Mouse (Mus musculus) megakaryocyte-erythroid progenitor cell, adult 5-6 weeks (primary cell): ENCODE measurements around the gene Fgfr2. TPM values are rescaled to one million over a fixed set of nuclear protein-coding genes. Genes with fewer than 3 reads are reported as not detected.
A peak's percentile ranks its signal among the peaks of the same experiment; 100 is the strongest.

Source experiments
- ATAC-seq: replicated peaks from 2 replicates; pipeline ENCODE4 v1.8.0; 2016; ENCODE audit warnings: mild to moderate bottlenecking, inconsistent platforms; ENCODE audit not compliant: severe bottlenecking, poor library complexity, low FRiP score, low TSS enrichment
- total RNA-seq, 2 experiments: library from RNA; stranded (forward) in 1 of 2; stranded (reverse) in 1 of 2; fragments of 200-1000, 215-1000 nt in 1 of 2; fragments of >200 nt in 1 of 2; fragmentation: Nextera tagmentation in 1 of 2; gene quantifications; 2 replicates each; pipeline ENCODE4 v1.2.3; 2014 to 2017

The Fgfr2 gene
- total RNA-seq, 2 experiments from 2014 or later = not detected

DNA sequence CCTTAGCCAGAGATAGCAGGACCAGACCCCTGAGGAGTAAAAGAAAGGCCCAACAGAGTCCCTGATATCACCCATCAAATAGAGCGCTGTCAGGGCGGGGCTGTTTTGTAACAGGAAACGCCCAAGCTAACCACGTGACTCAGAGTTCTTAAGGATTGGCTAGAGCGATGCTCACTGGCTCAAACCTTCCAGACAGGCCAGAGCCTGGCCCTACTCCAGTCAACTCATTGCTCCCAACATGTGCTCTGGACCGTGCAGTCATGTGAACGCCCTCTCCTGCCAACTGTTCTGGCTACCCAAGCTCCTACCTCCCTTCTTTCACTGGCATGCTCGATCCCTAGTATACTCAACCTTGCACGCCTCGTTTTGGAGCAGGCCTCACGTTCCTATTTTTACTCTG lies 399.2 kb downstream of the Fgfr2 start:
- ATAC-seq = peak; percentile 73

GRCm38 (mm10) chr7:132722401-132723370 lies 400.5 kb downstream of the Fgfr2 start:
- ATAC-seq = no peak

- ATAC-seq = no peak
Observed at GRCm38 (mm10) chr7:132720562-132720961, 402.6 kb downstream of the Fgfr2 start.

DNA sequence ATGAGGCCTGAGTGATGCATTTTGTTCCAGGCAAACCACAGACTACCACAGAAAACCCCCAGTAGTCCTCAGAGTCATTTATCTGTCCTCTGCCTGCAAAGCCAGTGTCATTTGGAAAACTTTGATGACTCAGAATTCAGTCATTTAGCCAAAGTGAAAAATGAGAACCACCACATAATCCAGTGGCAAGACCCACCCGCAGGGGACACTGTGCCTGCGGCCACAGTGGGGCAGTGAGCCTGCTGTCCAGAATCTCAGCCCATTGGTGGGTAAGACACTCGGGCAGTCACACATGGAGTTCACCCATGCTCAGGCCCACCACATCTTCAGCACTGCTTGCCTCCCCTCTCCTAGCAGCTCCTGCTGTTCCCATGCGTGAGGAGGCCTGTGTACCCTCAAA lies 403.6 kb downstream of the Fgfr2 start:
- ATAC-seq = 0 out of 2 replicates have a peak, but pooled peaks have one; percentile 7

GRCm38 (mm10) chr7:132715259-132715658 lies 407.9 kb downstream of the Fgfr2 start:
- no peak for ATAC-seq

- ATAC-seq = no peak
Observed at GRCm38 (mm10) chr7:132714236-132714923, 408.8 kb downstream of the Fgfr2 start.

DNA sequence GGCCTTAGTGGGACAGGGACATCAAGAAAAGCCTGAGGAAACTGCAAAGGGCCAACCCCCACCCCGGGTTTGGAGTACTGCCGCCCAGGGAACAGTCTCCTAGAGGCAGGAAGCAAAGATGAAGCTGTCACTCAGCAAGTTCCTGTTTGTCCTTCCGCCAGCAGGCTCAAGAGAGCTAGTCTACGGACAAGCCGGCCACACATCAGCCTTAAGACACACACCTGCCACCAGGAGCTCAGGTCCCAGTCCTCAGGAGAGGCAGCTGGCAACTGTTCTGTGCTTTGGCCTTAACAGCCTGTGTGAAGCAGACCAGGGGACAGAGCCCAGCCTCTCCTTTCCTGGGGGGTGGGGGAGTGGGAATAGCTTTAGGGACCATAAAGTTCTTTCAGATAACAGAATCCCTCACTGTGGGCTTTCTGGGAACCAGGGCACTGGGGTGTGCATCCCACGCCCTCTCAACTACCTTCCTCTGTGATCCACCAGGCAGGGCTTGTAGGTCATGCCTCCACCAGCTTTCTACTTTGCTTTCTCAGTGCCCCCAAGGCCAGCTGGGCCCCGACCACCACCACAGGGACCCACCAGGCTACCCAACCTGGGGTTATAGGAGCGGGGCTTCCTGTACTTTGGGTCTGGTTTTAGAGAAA lies 409.5 kb downstream of the Fgfr2 start:
- no peak for ATAC-seq

DNA sequence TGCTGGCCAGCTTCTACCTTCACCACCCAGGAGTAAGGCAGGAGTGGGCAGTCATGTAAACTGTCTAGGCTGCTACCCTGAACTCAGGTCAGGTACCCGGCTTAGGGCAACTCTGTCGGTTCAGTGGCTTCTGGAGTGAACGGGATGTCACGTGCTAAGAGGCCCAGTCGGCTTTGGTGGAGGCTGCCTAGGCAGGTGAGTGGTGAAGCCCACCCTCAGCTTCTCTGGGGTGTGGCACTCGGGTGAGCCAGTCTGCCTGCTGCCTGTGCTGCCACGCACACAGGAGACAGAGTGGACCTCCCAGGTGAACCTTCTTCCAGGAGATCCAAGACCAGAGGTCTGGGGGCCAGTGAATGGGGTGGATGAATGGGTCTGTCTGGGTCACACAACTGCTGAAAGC lies 410.2 kb downstream of the Fgfr2 start:
- no peak for ATAC-seq

DNA sequence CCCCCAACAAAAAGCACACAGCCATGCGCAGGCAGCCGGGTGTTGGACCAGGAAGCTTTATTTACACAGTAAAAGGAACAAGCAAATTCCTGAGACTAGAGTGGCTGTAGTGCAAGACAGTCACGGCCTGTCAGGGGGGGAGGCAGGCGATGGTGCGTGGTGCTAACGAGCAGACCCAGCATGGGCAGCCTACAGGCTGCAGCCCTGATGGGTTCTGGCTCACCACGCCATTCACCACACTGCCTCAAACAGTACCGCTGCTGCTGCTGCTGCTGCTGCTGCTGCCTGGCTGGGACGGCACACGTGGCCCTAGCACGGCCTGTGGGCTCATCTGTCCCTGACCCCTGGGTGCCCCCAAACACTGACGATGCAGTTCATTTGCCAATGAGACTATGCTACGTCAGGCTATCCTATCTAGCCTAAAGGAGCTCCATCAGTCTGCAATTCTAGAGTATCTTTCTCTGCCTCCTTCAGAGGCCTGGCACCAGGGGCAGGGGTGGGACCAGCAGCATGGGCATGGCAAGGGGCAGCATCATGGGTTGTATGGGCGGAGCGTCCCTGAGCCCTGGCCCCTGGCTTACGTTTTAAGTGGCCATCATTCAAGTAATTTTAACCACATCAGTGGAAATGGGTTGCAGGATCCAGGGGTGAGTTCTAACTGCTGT lies 411.0 kb downstream of the Fgfr2 start:
- no peak for ATAC-seq

- ATAC-seq = 0 out of 2 replicates have a peak, but pooled peaks have one; percentile 9
Observed at GRCm38 (mm10) chr7:132711579-132711978, 411.6 kb downstream of the Fgfr2 start.

DNA sequence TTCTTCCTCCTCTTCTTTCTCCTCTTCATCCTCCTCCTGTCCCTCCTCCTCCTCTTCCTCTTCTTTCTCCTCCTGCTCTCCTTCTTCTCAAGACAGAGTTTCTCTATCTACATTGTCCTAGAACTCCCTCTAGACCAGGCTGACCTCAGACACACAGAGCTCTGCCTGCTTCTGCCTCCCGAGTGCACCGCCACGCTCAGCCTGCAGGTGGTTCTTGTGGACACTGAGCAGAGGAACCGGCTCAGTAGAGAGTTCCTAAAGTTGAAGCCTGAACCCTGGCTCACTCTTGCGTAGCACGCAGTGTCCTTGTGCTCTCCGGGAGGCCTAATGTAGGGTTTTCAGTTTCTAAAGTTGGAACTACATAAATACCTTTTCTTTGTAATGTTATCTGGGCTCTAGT lies 418.0 kb downstream of the Fgfr2 start:
- ATAC-seq = peak; percentile 73

DNA sequence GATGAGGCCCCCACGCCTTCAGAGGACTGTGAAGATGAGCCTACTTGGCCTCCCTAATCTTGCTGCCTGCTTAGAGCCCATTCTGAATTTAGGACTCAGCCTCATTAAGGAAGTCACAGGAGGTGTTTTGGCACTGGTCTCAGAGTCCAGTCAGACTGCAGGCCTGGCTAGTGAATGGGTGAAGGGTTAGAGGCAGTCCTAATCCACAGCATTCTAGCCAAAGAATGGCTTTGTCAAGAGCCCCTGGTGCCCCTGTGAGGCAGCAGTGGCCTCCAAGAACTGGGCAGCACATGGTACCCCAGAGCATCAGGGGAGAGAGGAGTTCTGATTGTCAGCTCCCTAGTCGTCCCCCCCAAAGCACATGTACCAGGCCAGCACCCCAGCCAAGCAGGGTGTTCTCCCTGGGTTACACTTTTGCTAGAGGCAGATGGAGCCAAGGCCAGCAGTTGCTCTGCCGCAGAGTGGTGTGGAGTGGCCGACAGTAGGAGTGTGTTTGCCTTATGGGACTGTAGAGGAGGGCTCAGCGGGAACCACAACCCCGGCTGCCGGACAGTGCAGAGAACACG lies 418.8 kb downstream of the Fgfr2 start:
- ATAC-seq = no peak

DNA sequence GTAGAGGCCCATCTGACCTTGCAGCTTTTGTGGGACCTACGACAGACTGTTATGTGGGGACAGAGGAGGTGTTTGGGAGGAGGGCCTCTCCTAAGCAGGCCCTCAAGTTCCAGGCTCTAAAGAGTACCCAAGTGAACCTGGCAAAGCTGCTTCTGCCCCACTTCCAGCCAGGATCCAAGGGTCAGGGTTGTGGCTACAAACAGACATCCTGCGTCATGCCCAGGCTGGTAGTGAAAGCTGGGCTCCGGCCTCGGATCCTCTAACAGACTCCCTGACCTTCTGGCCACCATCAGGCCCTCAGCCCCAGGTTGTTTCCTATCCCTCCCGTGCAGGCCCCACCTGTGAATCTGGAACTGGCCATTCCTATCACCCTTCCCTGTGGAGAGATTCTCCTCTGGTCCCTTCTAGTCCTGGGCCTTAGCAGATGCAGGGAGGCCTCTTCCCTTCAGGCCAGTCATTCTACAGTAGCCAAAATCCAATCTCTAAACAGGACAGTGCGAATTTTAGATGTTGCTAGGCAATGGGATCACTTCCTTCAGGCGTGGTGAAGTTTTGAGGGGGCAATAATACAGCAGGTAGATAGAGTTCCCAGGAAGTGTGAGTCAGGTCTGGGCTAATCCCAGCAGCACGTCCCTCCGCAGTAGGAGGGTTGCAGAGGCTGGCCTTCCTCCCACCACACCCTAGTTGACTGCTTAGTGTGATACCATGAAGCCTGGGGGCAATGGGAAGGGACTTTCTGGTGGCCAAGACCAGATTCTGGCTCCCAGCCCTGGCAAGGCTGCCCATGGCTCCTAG lies 419.4 kb downstream of the Fgfr2 start:
- no peak for ATAC-seq

- no peak for ATAC-seq
Observed at GRCm38 (mm10) chr7:132702492-132703070, 420.6 kb downstream of the Fgfr2 start.

- ATAC-seq = no peak
Observed at GRCm38 (mm10) chr7:132702024-132702423, 421.1 kb downstream of the Fgfr2 start.

- no peak for ATAC-seq
Observed at GRCm38 (mm10) chr7:132701412-132701811, 421.7 kb downstream of the Fgfr2 start.

- ATAC-seq = peak; percentile 69
Observed at GRCm38 (mm10) chr7:132700107-132700506, 423.0 kb downstream of the Fgfr2 start.

- no peak for ATAC-seq
Observed at GRCm38 (mm10) chr7:132699639-132700038, 423.5 kb downstream of the Fgfr2 start.
